8 mouse cellular contexts compared by ENCODE assay signal in the genomic region with DNA sequence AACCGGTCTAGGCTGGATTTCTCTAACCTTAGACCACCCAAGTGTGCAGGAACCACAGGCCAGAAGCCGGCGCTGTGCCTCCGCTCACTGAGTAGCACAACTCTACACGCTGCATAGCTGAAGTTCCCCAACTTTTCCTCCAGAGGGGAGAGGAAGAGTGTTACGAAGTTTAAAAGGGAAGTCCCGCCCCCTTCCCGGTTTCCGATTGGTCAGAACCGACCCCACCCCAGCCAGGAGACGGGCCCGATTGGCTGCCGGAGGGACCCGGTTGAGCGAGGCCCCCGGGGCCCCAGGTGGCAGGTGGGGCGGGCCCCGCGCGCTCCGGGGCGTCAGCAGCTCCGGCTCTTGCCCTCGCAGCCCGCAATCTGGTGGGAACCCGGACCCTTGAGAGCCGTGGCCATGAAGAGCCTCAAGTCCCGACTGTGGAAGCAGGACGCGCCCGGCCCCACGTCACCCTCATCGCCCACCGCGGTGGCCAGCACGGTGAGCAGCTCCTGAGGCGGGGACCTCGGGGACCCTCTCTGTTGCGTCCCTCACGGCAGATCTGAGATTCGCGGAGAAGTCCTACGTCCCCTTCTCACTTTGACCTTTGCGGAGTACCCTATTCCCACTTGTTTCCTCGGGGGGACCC. TPM values are rescaled to one million over a fixed set of nuclear protein-coding genes. Genes with fewer than 3 reads are reported as not detected.
A peak's percentile ranks its signal among the peaks of the same experiment; 100 is the strongest.
DNase-seq lines count a peak whose midpoint lies in the region; ATAC-seq lines count a peak whose summit lies in the region.

A gene (plus strand): TSS at position 333 of the 631 bp plus-strand sequence.

- H3K4me2 ChIP-seq in forebrain, embryonic 11.5 days (ENCODE audit: low read depth, low read length, severe bottlenecking) = peak within 1 kb of the TSS; percentile 98
- H3K4me2 ChIP-seq in heart, embryonic 14.5 days (ENCODE audit: low read length) = peak within 1 kb of the TSS; percentile 74
- peak within 1 kb of the TSS; percentile 85 for H3K4me2 ChIP-seq in liver, embryonic 11.5 days
- peak within 1 kb of the TSS; percentile 95 for H3K4me2 ChIP-seq in neural tube, embryonic 11.5 days (ENCODE audit: low read depth)

- DNase-seq in B cell, adult 2 months = peak; percentile 45 to 50
- peak; percentile 96 for DNase-seq in forebrain, embryonic 11.5 days (ENCODE audit: low spot score)
- peak; percentile 97 for DNase-seq in kidney, postnatal 14 days
- peak; percentile 92 for DNase-seq in liver, embryonic 11.5 days (ENCODE audit: low spot score)
- peak; percentile 94 for DNase-seq in neural tube, embryonic 11.5 days (ENCODE audit: low spot score)
- peak; percentile 22 for DNase-seq in telencephalon, adult 2 months (ENCODE audit: low read depth, low spot score)

- peak; percentile 97 for ATAC-seq in forebrain, embryonic 11.5 days (replicated peaks; ENCODE audit: low FRiP score)
- ATAC-seq in heart, embryonic 14.5 days (ENCODE audit: insufficient number of reproducible peaks, insufficient read depth, low FRiP score, low read depth) = peak; percentile 94
- ATAC-seq in liver, embryonic 11.5 days (replicated peaks; ENCODE audit: low FRiP score) = peak; percentile 92
- peak; percentile 93 for ATAC-seq in neural tube, embryonic 11.5 days (ENCODE audit: insufficient read depth, low FRiP score, low TSS enrichment)

- no peaks in the 10 kb centered on the region for H3K9me3 ChIP-seq in forebrain, embryonic 11.5 days (ENCODE audit: control insufficient read depth, low read length)
- H3K9me3 ChIP-seq in heart, embryonic 14.5 days (ENCODE audit: control insufficient read depth, low read length) = no peaks in the 10 kb centered on the region
- H3K9me3 ChIP-seq in liver, embryonic 11.5 days (ENCODE audit: control insufficient read depth, low read length) = no peaks in the 10 kb centered on the region
- no peaks in the 10 kb centered on the region for H3K9me3 ChIP-seq in neural tube, embryonic 11.5 days (ENCODE audit: control insufficient read depth, low read length)

- H3K4me1 ChIP-seq in brown adipose tissue, adult 24 weeks (ENCODE audit: control insufficient read depth, insufficient read depth, insufficient read length, low read length) = 0 out of 2 replicates have a peak, but pooled peaks cover 3% of the 10 kb centered on the region
- H3K4me1 ChIP-seq in forebrain, embryonic 11.5 days (replicated peaks; ENCODE audit: control insufficient read depth, insufficient read depth, low read length) = 0 out of 2 replicates have a peak, but pooled peaks cover 2% of the 10 kb centered on the region
- H3K4me1 ChIP-seq in heart, embryonic 14.5 days (ENCODE audit: control insufficient read depth in 2 of 2, insufficient read depth in 2 of 2, low read length in 2 of 2) = peaks cover 4% of the 10 kb centered on the region in 2 experiments; a peak in 1 of 4 replicates
- H3K4me1 ChIP-seq in liver, embryonic 11.5 days (replicated peaks; ENCODE audit: control insufficient read depth, insufficient read depth, low read length) = no peaks in the 10 kb centered on the region
- 0 out of 2 replicates have a peak, but pooled peaks cover 4% of the 10 kb centered on the region for H3K4me1 ChIP-seq in neural tube, embryonic 11.5 days (ENCODE audit: control insufficient read depth, insufficient read depth, low read length)

- WGBS in forebrain, embryonic 11.5 days = under 1% methylated on average over 38 of the region's 45 CpGs
- under 1% methylated on average over 45 of the region's 45 CpGs for WGBS in heart, embryonic 14.5 days
- under 1% methylated on average over 45 of the region's 45 CpGs for WGBS in liver, embryonic 11.5 days
- WGBS in neural tube, embryonic 11.5 days = 0% methylated on average over 45 of the region's 45 CpGs

- H3K4me3 ChIP-seq in brown adipose tissue, adult 24 weeks (ENCODE audit: insufficient read depth, low read depth, low read length) = peak within 1 kb of the TSS; percentile 92
- peak within 1 kb of the TSS; percentile 83 for H3K4me3 ChIP-seq in forebrain, embryonic 11.5 days (ENCODE audit: low read depth, low read length)
- peak within 1 kb of the TSS; percentile 68 to 84 for H3K4me3 ChIP-seq in heart, embryonic 14.5 days (ENCODE audit: control insufficient read depth in 1 of 2, insufficient read depth in 1 of 2, low read depth in 1 of 2, low read length in 2 of 2)
- H3K4me3 ChIP-seq in liver, embryonic 11.5 days (ENCODE audit: low read depth, low read length) = peak within 1 kb of the TSS; percentile 68
- H3K4me3 ChIP-seq in neural tube, embryonic 11.5 days (ENCODE audit: low read depth, low read length) = peak within 1 kb of the TSS; percentile 83

- H3K27ac ChIP-seq in brown adipose tissue, adult 24 weeks (replicated peaks; ENCODE audit: low read depth, low read length) = peak within 1 kb of the TSS; percentile 73
- no peak within 1 kb of the TSS; the same call in 1 of the 2 replicates for H3K27ac ChIP-seq in forebrain, embryonic 11.5 days (ENCODE audit: low read depth, low read length)
- H3K27ac ChIP-seq in heart, embryonic 14.5 days (replicated peaks in 1 of 2; ENCODE audit: control insufficient read depth in 1 of 2, insufficient read depth in 1 of 2, low read depth in 2 of 2, low read length in 2 of 2) = peak within 1 kb of the TSS; percentile 76 to 78
- H3K27ac ChIP-seq in liver, embryonic 11.5 days (ENCODE audit: low read depth, low read length) = peak within 1 kb of the TSS; percentile 44; the same call in 1 of the 2 replicates
- H3K27ac ChIP-seq in neural tube, embryonic 11.5 days (ENCODE audit: low read depth, low read length) = peak within 1 kb of the TSS; percentile 46; the same call in 1 of the 2 replicates

- no peaks in the 10 kb centered on the region for H3K36me3 ChIP-seq in forebrain, embryonic 11.5 days (ENCODE audit: control insufficient read depth, insufficient read depth, low read length)
- no peaks in the 10 kb centered on the region for H3K36me3 ChIP-seq in heart, embryonic 14.5 days (ENCODE audit: control insufficient read depth, insufficient read depth, low read length)
- no peaks in the 10 kb centered on the region for H3K36me3 ChIP-seq in liver, embryonic 11.5 days (ENCODE audit: control insufficient read depth, insufficient read depth, low read length)
- H3K36me3 ChIP-seq in neural tube, embryonic 11.5 days (ENCODE audit: control insufficient read depth, insufficient read depth, low read length) = no peaks in the 10 kb centered on the region

- no peaks in the 10 kb centered on the region for H3K27me3 ChIP-seq in forebrain, embryonic 11.5 days (ENCODE audit: control insufficient read depth, insufficient read depth, low read length)
- H3K27me3 ChIP-seq in heart, embryonic 14.5 days (ENCODE audit: control insufficient read depth, insufficient read depth, low read length) = no peaks in the 10 kb centered on the region
- no peaks in the 10 kb centered on the region for H3K27me3 ChIP-seq in liver, embryonic 11.5 days (replicated peaks; ENCODE audit: control insufficient read depth, insufficient read depth, low read length)
- no peaks in the 10 kb centered on the region for H3K27me3 ChIP-seq in neural tube, embryonic 11.5 days (ENCODE audit: control insufficient read depth, insufficient read depth, low read length)

- peak within 1 kb of the TSS; percentile 77 for H3K9ac ChIP-seq in forebrain, embryonic 11.5 days (ENCODE audit: low read length)
- peak within 1 kb of the TSS; percentile 83 for H3K9ac ChIP-seq in heart, embryonic 14.5 days (ENCODE audit: low read length)
- H3K9ac ChIP-seq in liver, embryonic 11.5 days (ENCODE audit: low read depth, low read length) = peak within 1 kb of the TSS; percentile 70
- peak within 1 kb of the TSS; percentile 69 for H3K9ac ChIP-seq in neural tube, embryonic 11.5 days (ENCODE audit: low read length)

RNA-seq across cellular contexts. Expression of the gene that starts here (rescaled TPM):
- 11.8 and 13.8 TPM in 2 replicates for polyA plus RNA-seq in brown adipose tissue, adult 24 weeks (2012; ENCODE audit: insufficient read depth, insufficient read length, missing spikeins)
- 25.2 and 25.6 TPM in 2 replicates for polyA plus RNA-seq in forebrain, embryonic 11.5 days (2014; fragmentation: Nextera tagmentation; extraction: Ambion mirVana)
- 10.9 and 17.1 TPM in 2 replicates for polyA plus RNA-seq in heart, embryonic 14.5 days (2014; fragmentation: Nextera tagmentation; extraction: Ambion mirVana)
- 10.0 and 10.3 TPM in 2 replicates for polyA plus RNA-seq in liver, embryonic 11.5 days (2014; fragmentation: Nextera tagmentation; extraction: Ambion mirVana)
- 21.8 and 21.9 TPM in 2 replicates for polyA plus RNA-seq in neural tube, embryonic 11.5 days (2014; fragmentation: Nextera tagmentation; extraction: Ambion mirVana)

Comparison
In these comparisons a context has a peak if more than half of its experiments do, and no peak if none do; other contexts are left out.
1. DNase-seq: peak in every context shown above with its lines; median percentile 97 in kidney, postnatal 14 days; 96 in forebrain, embryonic 11.5 days; 94 in neural tube, embryonic 11.5 days; 92 in liver, embryonic 11.5 days; 48 in B cell, adult 2 months; 22 in telencephalon, adult 2 months.